Mouse (Mus musculus) E14TG2a.4 (cell line): ENCODE results near the gene Slc8b1.

Experiments
- CTCF ChIP-seq: conservative IDR thresholded peaks from 2 replicates; pipeline ENCODE4 v1.5.1; 2014; ENCODE audit warnings: low read length
- NANOG ChIP-seq: IDR thresholded peaks from 2 replicates; pipeline ENCODE4 v1.6.1; 2014; ENCODE audit warnings: borderline replicate concordance, low read length, mixed read lengths
- POU5F1 ChIP-seq: IDR thresholded peaks from 2 replicates; pipeline ENCODE4 v1.6.1; 2014; ENCODE audit warnings: low read length, borderline replicate concordance

GRCm38 (mm10) chr5:120560616-120561311 lies 49.8 kb downstream of the Slc8b1 start:
- no peak for TF ChIP-seq CTCF
- no peak for TF ChIP-seq NANOG
- TF ChIP-seq POU5F1, result no peak
